Mouse (Mus musculus): ENCODE measurements around the gene Rasa3.

DNA sequence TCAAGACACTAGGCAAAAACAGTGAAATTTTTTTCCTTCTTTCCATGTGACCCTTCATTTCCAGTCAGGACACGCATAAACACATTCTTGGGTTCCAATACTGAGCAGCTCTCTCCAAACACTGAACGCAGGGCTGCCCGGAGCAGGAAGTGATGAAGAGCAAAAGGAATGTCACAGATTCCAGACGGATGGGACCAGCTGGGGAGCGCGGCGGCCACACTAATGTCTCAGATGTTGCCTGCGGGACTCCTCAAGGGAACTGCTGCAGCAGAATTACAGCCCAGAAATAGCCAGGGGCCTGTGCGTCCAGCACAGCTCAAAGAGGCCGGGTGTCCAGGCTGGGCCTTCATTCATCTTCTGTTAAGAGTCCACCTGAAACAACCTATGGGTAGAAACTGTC, 9.0 kb downstream of the Rasa3 start:
- TF ChIP-seq CTCF (conservative IDR thresholded peaks at IDR 0.05; ENCODE audit: insufficient read depth, insufficient read length, low read depth, low read length) (no peak), POLR2A (IDR thresholded peaks at IDR 0.05; ENCODE audit: low read depth, low read length) (no peak)

Measured in kidney, adult 2 months (tissue).